Comparison of ENCODE assay signal across 8 mouse cellular contexts in the genomic region with DNA sequence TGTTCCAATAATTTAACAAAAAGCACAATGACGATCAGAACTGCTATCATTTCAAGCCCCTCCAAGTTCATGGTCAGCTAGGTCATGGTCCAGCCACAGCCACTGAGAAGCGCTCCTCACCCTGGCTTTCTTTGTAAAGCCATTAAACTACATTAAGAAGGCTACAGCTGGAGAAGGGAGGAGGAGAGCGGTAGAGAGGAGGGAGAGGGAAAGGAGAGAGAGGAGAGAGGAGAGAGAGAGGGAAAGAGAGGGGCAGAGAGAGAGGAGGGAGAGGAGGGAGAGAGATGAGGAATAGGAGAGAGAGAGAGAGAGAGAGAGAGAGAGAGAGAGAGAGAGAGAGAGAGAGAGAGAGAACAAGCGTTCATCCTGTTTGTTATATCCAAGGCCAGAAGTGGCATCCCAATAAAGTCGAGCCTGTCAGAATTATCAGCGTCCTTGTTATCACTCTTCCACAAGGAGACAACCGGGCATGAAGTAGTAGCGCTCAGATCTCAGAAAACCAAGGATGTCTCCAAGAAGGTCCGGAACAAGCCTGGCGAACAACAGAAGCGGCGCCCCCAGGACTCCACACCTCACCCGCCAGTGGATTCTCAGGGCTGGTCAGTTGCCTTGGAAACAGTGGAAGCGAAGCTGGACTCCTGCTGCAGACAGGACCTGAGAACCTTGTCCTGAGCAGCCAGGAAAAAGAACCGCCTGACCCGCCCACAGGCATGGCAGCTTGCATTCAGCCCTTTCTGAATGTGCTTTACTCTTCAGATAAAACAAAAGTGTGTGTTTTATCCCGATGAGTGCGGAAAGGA.
DNase-seq lines count a peak whose midpoint lies in the region; ATAC-seq lines count a peak whose summit lies in the region.

No protein-coding gene starts in this region.

- no peak overlapping the region for H3K9ac ChIP-seq in limb, embryonic 15.5 days
- H3K9ac ChIP-seq in neural tube, embryonic 13.5 days = peak overlapping the region; percentile 47

- ATAC-seq in limb, embryonic 15.5 days (ENCODE audit: insufficient number of reproducible peaks, low FRiP score, low TSS enrichment, low read depth) = no peak
- peak; percentile 63 for ATAC-seq in neural tube, embryonic 13.5 days (ENCODE audit: low read depth)
- ATAC-seq in CD4-positive, CD25-positive, alpha-beta regulatory T cell, adult 4 months = no peak

- 12% methylated on average over 18 of the region's 18 CpGs for WGBS in limb, embryonic 15.5 days
- WGBS in neural tube, embryonic 13.5 days = 6% methylated on average over 18 of the region's 18 CpGs

- H3K27ac ChIP-seq in limb, embryonic 15.5 days = no peak overlapping the region
- H3K27ac ChIP-seq in neural tube, embryonic 13.5 days (replicated peaks) = no peak overlapping the region

- peak overlapping the region; percentile 37 for H3K4me2 ChIP-seq in limb, embryonic 15.5 days
- peak overlapping the region; percentile 62 for H3K4me2 ChIP-seq in neural tube, embryonic 13.5 days

- H3K4me1 ChIP-seq in limb, embryonic 15.5 days = no peaks in the 10 kb centered on the region
- 0 out of 2 replicates have a peak, but pooled peaks cover 8% of the 10 kb centered on the region for H3K4me1 ChIP-seq in neural tube, embryonic 13.5 days (replicated peaks)

- no peaks in the 10 kb centered on the region for H3K36me3 ChIP-seq in limb, embryonic 15.5 days
- no peaks in the 10 kb centered on the region for H3K36me3 ChIP-seq in neural tube, embryonic 13.5 days

- H3K9me3 ChIP-seq in limb, embryonic 15.5 days = no peaks in the 10 kb centered on the region
- H3K9me3 ChIP-seq in neural tube, embryonic 13.5 days = no peaks in the 10 kb centered on the region

- peak overlapping the region; percentile 13; the same call in 1 of the 2 replicates for H3K4me3 ChIP-seq in limb, embryonic 15.5 days
- peak overlapping the region; percentile 36 for H3K4me3 ChIP-seq in neural tube, embryonic 13.5 days

- H3K27me3 ChIP-seq in limb, embryonic 15.5 days = no peaks in the 10 kb centered on the region
- H3K27me3 ChIP-seq in neural tube, embryonic 13.5 days = no peaks in the 10 kb centered on the region

- DNase-seq in layer of hippocampus, adult 18-20 months (ENCODE audit: low spot score in 2 of 2) = peak; percentile 3 to 8
- no peak for DNase-seq in layer of hippocampus, adult 8-10 months (ENCODE audit: low spot score in 2 of 2)
- peak; percentile 57 for DNase-seq in cerebellum, adult 9-11 months
- peak; percentile 18 to 31 for DNase-seq in frontal cortex, postnatal 36 days (ENCODE audit: low spot score in 2 of 2)
- no peak for DNase-seq in thymus, postnatal 36 days

Comparison
In these comparisons a context has a peak if more than half of its experiments do, and no peak if none do; other contexts are left out.
1. DNase-seq: peak in layer of hippocampus, adult 18-20 months (2 of 2), cerebellum, adult 9-11 months (single experiment) and frontal cortex, postnatal 36 days (2 of 2); none in layer of hippocampus, adult 8-10 months (0 of 2) and thymus, postnatal 36 days (0 of 2).